Comparison of ENCODE assay signal across 17 mouse cellular contexts in genomic region chr7:137773051-137773964, GRCm38 (mm10).
DNase-seq lines count a peak whose midpoint lies in the region; ATAC-seq and TF ChIP-seq lines count a peak whose summit lies in the region.
"Had no signal": no experiment of that assay in that cellular context is flagged by ENCODE, and none has a peak within 500 bp of the region (broad histone marks: within the 10 kb centered on the region; RNA-seq: fewer than 3 reads in every experiment).

No protein-coding gene starts in this region.

- peak; percentile 56 to 62 for DNase-seq in cerebellum, postnatal 10 days
- DNase-seq in cerebellum, postnatal 36 days, result no peak
- DNase-seq in brain, adult 2 months (ENCODE audit: low read depth, low spot score), result peak; percentile 18
- DNase-seq in thymus, postnatal 36 days, result no peak
- DNase-seq in thymus, adult 2 months, result no peak
- DNase-seq: adrenal gland, postnatal 36 days; gastrocnemius, postnatal 25 days; heart, postnatal 36 days; kidney, adult 11 months; kidney, postnatal 14 days had no signal

- H3K27me3 ChIP-seq in forebrain, embryonic 15.5 days, result no peaks in the 10 kb centered on the region
- no peaks in the 10 kb centered on the region for H3K27me3 ChIP-seq in midbrain, embryonic 15.5 days (replicated peaks)
- H3K27me3 ChIP-seq in thymus, adult 2 months (ENCODE audit: control insufficient read depth, insufficient read depth, low read length), result no peaks in the 10 kb centered on the region
- H3K27me3 ChIP-seq in intestine, embryonic 16.5 days (replicated peaks; ENCODE audit: control insufficient read depth, insufficient read depth, low read length), result no peaks in the 10 kb centered on the region
- H3K27me3 ChIP-seq: lung, embryonic 15.5 days had no signal

- WGBS in forebrain, embryonic 15.5 days, result 31% methylated on average over 7 of the region's 7 CpGs
- whole genome bisulfite sequencing in midbrain, embryonic 15.5 days, result 67% methylated on average over 7 of the region's 7 CpGs
- WGBS in thymus, adult 2 months, result 94% methylated on average over 7 of the region's 7 CpGs
- 81% methylated on average over 7 of the region's 7 CpGs for WGBS in intestine, embryonic 16.5 days

- no peaks in the 10 kb centered on the region for H3K36me3 ChIP-seq in forebrain, embryonic 15.5 days
- no peaks in the 10 kb centered on the region for H3K36me3 ChIP-seq in midbrain, embryonic 15.5 days (replicated peaks)
- no peaks in the 10 kb centered on the region for H3K36me3 ChIP-seq in thymus, adult 2 months (ENCODE audit: control insufficient read depth, insufficient read depth, low read length)
- no peaks in the 10 kb centered on the region for H3K36me3 ChIP-seq in intestine, embryonic 16.5 days (ENCODE audit: control insufficient read depth, insufficient read depth, low read length)
- H3K36me3 ChIP-seq: lung, embryonic 15.5 days had no signal

- no peak for TF ChIP-seq POLR2A in thymus, adult 2 months (IDR thresholded peaks at IDR 0.05; ENCODE audit: control insufficient read depth, extremely low read depth, insufficient read depth, low read length, poor library complexity)

- TF ChIP-seq CTCF in thymus, adult 2 months (IDR thresholded peaks at IDR 0.05; ENCODE audit: borderline replicate concordance, control insufficient read depth, extremely low read depth, insufficient read depth, low read length, poor library complexity), result no peak

- H3K4me3 ChIP-seq in forebrain, embryonic 15.5 days, result no peak overlapping the region
- no peak overlapping the region for H3K4me3 ChIP-seq in midbrain, embryonic 15.5 days
- H3K4me3 ChIP-seq in thymus, adult 2 months (ENCODE audit: control insufficient read depth, insufficient read depth, low read length), result no peak overlapping the region
- H3K4me3 ChIP-seq in intestine, embryonic 16.5 days (ENCODE audit: low read length), result no peak overlapping the region
- H3K4me3 ChIP-seq: lung, embryonic 15.5 days; myocyte had no signal

- H3K4me1 ChIP-seq in forebrain, embryonic 15.5 days, result peaks cover 15% of the 10 kb centered on the region
- peaks cover 10% of the 10 kb centered on the region; the same call in 1 of the 2 replicates for H3K4me1 ChIP-seq in midbrain, embryonic 15.5 days
- H3K4me1 ChIP-seq in thymus, adult 2 months (replicated peaks; ENCODE audit: control insufficient read depth, insufficient read depth, low read length), result no peaks in the 10 kb centered on the region
- H3K4me1 ChIP-seq in intestine, embryonic 16.5 days (ENCODE audit: control insufficient read depth, insufficient read depth, low read length), result no peaks in the 10 kb centered on the region
- H3K4me1 ChIP-seq: lung, embryonic 15.5 days had no signal

- H3K9me3 ChIP-seq in forebrain, embryonic 15.5 days, result no peaks in the 10 kb centered on the region
- H3K9me3 ChIP-seq in midbrain, embryonic 15.5 days, result no peaks in the 10 kb centered on the region
- no peaks in the 10 kb centered on the region for H3K9me3 ChIP-seq in intestine, embryonic 16.5 days (ENCODE audit: control insufficient read depth, low read length)
- H3K9me3 ChIP-seq: lung, embryonic 15.5 days had no signal

- no peak overlapping the region for H3K9ac ChIP-seq in forebrain, embryonic 15.5 days (replicated peaks)
- H3K9ac ChIP-seq in midbrain, embryonic 15.5 days, result no peak overlapping the region
- no peak overlapping the region for H3K9ac ChIP-seq in intestine, embryonic 16.5 days (ENCODE audit: low read depth, low read length)
- H3K9ac ChIP-seq: lung, embryonic 15.5 days had no signal

- peak; percentile 65 for ATAC-seq in forebrain, embryonic 15.5 days (replicated peaks)
- no peak for ATAC-seq in midbrain, embryonic 15.5 days (replicated peaks)
- no peak for ATAC-seq in intestine, embryonic 16.5 days

- H3K27ac ChIP-seq in forebrain, embryonic 15.5 days (replicated peaks), result peak overlapping the region; percentile 74
- H3K27ac ChIP-seq in midbrain, embryonic 15.5 days, result peak overlapping the region; percentile 55
- H3K27ac ChIP-seq in thymus, adult 2 months (ENCODE audit: control insufficient read depth, insufficient read depth, low read length), result no peak overlapping the region
- H3K27ac ChIP-seq in intestine, embryonic 16.5 days (ENCODE audit: low read length), result no peak overlapping the region
- H3K27ac ChIP-seq: lung, embryonic 15.5 days had no signal

- H3K4me2 ChIP-seq in forebrain, embryonic 15.5 days (replicated peaks), result no peak overlapping the region
- no peak overlapping the region for H3K4me2 ChIP-seq in midbrain, embryonic 15.5 days
- no peak overlapping the region for H3K4me2 ChIP-seq in intestine, embryonic 16.5 days (ENCODE audit: low read depth, low read length)
- H3K4me2 ChIP-seq: heart, embryonic 11.5 days; liver, embryonic 11.5 days; lung, embryonic 15.5 days had no signal

Comparison
In these comparisons a context has a peak if more than half of its experiments do, and no peak if none do; other contexts are left out.
1. DNase-seq: peak in cerebellum, postnatal 10 days (2 of 2) and brain, adult 2 months (single experiment); none in cerebellum, postnatal 36 days (0 of 2), thymus, postnatal 36 days (0 of 2) and thymus, adult 2 months (single experiment).
2. H3K27ac ChIP-seq: peak in forebrain, embryonic 15.5 days (single experiment) and midbrain, embryonic 15.5 days (single experiment); none in thymus, adult 2 months (single experiment) and intestine, embryonic 16.5 days (single experiment).